Mouse (Mus musculus) limb, embryonic 12.5 days (tissue): ENCODE measurements at regions not wholly inside any gene's neighbourhood (a gene's known extent, or its start where the extent isn't known, plus 50 kb on each side); places are given as distances from the start of the nearest gene placed in this dataset.

Experiments
- ATAC-seq: fragments of 200-750 bp; cut with Nextera tagmentation; 2 replicates; pipeline ENCODE4 v1.8.0; 2017; ENCODE audit warnings: low read depth, moderate TSS enrichment; ENCODE audit not compliant: insufficient number of reproducible peaks, insufficient read depth, low FRiP score, low TSS enrichment
- H3K27ac ChIP-seq: fragments of 300-500 bp; sonication (generic); 2 replicates; pipeline ENCODE4 v1.5.1; 2016; ENCODE audit warnings: mild to moderate bottlenecking, moderate library complexity
- H3K27me3 ChIP-seq: fragments of 300-500 bp; sonication (generic); 2 replicates; pipeline ENCODE4 v1.6.1; 2016; ENCODE audit warnings: mild to moderate bottlenecking, moderate library complexity
- H3K36me3 ChIP-seq: fragments of 300-500 bp; sonication (generic); 2 replicates; pipeline ENCODE4 v1.6.1; 2016; ENCODE audit warnings: mild to moderate bottlenecking, moderate library complexity
- H3K4me1 ChIP-seq: fragments of 300-500 bp; sonication (generic); replicated peaks from 2 replicates; pipeline ENCODE4 v1.6.1; 2016
- H3K4me2 ChIP-seq: fragments of 300-500 bp; sonication (generic); 2 replicates; pipeline ENCODE4 v1.6.1; 2016; ENCODE audit warnings: mild to moderate bottlenecking, moderate library complexity
- H3K4me3 ChIP-seq: fragments of 300-500 bp; sonication (generic); replicated peaks from 2 replicates; pipeline ENCODE4 v1.5.1; 2016; ENCODE audit warnings: mild to moderate bottlenecking
- H3K9ac ChIP-seq: fragments of 300-500 bp; sonication (generic); replicated peaks from 2 replicates; pipeline ENCODE4 v1.6.1; 2016; ENCODE audit warnings: mild to moderate bottlenecking, moderate library complexity
- H3K9me3 ChIP-seq: fragments of 300-500 bp; sonication (generic); 2 replicates; pipeline ENCODE4 v1.6.1; 2016; ENCODE audit warnings: mild to moderate bottlenecking, moderate library complexity
- WGBS: fragments of 180-500 bp; shearing (Covaris S2); methylation state at CpG from one replicate; pipeline ENCODE4 v1.1.7; 2016; 5-methylcytosine and 5-hydroxymethylcytosine counted together

GRCm38 (mm10) chr19:60340234-60340633, 113.7 kb upstream of the Fam204a start:
- Histone ChIP-seq H3K27me3 (0 out of 2 replicates have a peak, but pooled peaks cover 9% of the 10 kb centered on the region), H3K4me1 (no peaks in the 10 kb centered on the region), H3K9me3 (peaks cover 4% of the 10 kb centered on the region; the same call in 1 of the 2 replicates), H3K9ac (no peak overlapping the region), H3K4me3 (no peak overlapping the region), H3K4me2 (no peak overlapping the region), H3K36me3 (no peaks in the 10 kb centered on the region), H3K27ac (no peak overlapping the region)
- no peak for ATAC-seq
- 65% methylated on average over 6 of the region's 6 CpGs for WGBS

- peaks cover 9% of the 10 kb centered on the region; the same call in 1 of the 2 replicates for H3K27me3 ChIP-seq
- peaks cover 4% of the 10 kb centered on the region; the same call in 1 of the 2 replicates for H3K9me3 ChIP-seq
- ATAC-seq = no peak
- peaks cover 5% of the 10 kb centered on the region; the same call in 1 of the 2 replicates for H3K4me1 ChIP-seq
- WGBS = 6% methylated on average over 7 of the region's 7 CpGs
- no peaks in the 10 kb centered on the region for H3K36me3 ChIP-seq
- no peak overlapping the region for H3K9ac ChIP-seq
- H3K4me2 ChIP-seq = no peak overlapping the region
- no peak overlapping the region for H3K27ac ChIP-seq
- H3K4me3 ChIP-seq = no peak overlapping the region
Observed at GRCm38 (mm10) chr19:60334521-60334920, 108.0 kb upstream of the Fam204a start.

DNA sequence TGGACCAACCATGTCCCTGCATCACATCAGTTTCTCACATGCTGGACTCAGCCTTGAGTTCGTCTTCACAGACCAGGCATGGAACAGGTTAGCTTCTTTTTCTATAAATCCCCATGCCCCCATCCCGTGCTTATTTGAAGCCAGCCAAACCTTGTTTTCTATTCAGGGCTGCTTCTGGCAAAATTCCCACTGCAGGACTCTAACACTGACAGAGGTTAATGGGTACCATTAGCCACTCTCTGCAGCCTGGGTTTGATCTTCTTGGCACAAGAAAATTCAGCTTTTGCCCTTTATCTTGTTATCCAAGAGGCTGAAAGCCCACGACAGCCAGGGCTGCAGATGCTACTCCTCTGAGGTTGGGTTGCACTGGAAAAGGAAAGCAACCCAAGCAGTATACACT, 101.8 kb upstream of the Fam204a start:
- Histone ChIP-seq H3K4me3 (no peak overlapping the region), H3K9me3 (no peaks in the 10 kb centered on the region), H3K27ac (peak overlapping the region; percentile 25; the same call in 1 of the 2 replicates), H3K27me3 (peaks cover 7% of the 10 kb centered on the region), H3K4me1 (peaks cover 17% of the 10 kb centered on the region), H3K4me2 (no peak overlapping the region), H3K36me3 (no peaks in the 10 kb centered on the region), H3K9ac (no peak overlapping the region)
- 24% methylated on average over 3 of the region's 3 CpGs for WGBS
- no peak for ATAC-seq

GRCm38 (mm10) chr19:60325612-60326011, 99.1 kb upstream of the Fam204a start:
- H3K27ac ChIP-seq = no peak overlapping the region
- H3K4me2 ChIP-seq = no peak overlapping the region
- no peak overlapping the region for H3K9ac ChIP-seq
- ATAC-seq = no peak
- H3K36me3 ChIP-seq = no peaks in the 10 kb centered on the region
- no peak overlapping the region for H3K4me3 ChIP-seq
- H3K27me3 ChIP-seq = peaks cover 4% of the 10 kb centered on the region; the same call in 1 of the 2 replicates
- no peaks in the 10 kb centered on the region for H3K9me3 ChIP-seq
- H3K4me1 ChIP-seq = peaks cover 17% of the 10 kb centered on the region

DNA sequence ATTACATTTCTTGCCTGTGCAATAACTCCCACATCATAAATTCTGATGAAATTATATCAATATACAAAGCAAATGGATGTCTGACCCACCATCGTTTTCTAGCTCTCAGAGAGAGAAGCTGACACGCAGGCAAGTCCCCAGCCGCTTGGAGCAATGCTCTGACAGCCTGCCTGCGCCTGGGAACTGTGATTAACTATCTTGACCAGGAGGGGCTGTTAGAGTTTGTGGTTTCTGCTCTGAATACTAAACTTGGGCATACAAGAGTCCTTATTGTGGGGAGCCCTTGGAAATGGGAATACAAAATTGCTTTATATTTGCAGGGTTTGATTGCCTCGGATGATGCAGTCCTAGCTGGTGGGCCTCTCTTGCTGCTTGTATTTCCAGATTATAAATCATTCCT, 98.6 kb upstream of the Fam204a start:
- no peak overlapping the region for H3K9ac ChIP-seq
- no peak overlapping the region for H3K4me2 ChIP-seq
- no peak for ATAC-seq
- no peak overlapping the region for H3K4me3 ChIP-seq
- 23% methylated on average over 5 of the region's 5 CpGs for WGBS
- H3K4me1 ChIP-seq = peaks cover 13% of the 10 kb centered on the region
- peaks cover 4% of the 10 kb centered on the region; the same call in 1 of the 2 replicates for H3K27me3 ChIP-seq
- no peaks in the 10 kb centered on the region for H3K9me3 ChIP-seq
- no peaks in the 10 kb centered on the region for H3K36me3 ChIP-seq
- H3K27ac ChIP-seq = no peak overlapping the region

DNA sequence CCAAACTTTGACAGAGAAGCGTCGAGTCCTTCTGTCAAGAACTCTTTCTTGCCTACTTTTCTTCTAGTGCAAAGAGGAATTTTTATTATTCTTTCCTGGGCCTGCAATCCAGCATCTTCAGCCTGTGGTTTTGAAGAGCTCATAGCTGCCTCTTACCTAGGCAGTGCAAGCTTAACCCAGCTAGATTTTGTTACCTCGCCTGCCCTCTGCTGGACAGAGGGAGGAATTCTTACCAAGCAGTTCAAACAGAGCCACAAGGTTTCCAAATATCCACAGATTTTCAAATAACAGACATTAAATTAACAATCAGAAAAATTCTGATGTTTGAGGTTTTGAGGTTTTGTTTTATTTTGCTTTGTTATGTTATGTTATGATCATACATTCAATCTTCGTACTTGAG, 84.1 kb upstream of the Fam204a start:
- WGBS = 26% methylated on average over 4 of the region's 4 CpGs
- H3K36me3 ChIP-seq = no peaks in the 10 kb centered on the region
- H3K4me1 ChIP-seq = no peaks in the 10 kb centered on the region
- no peaks in the 10 kb centered on the region for H3K9me3 ChIP-seq
- no peak overlapping the region for H3K4me3 ChIP-seq
- H3K27me3 ChIP-seq = peaks cover 4% of the 10 kb centered on the region; the same call in 1 of the 2 replicates
- no peak overlapping the region for H3K27ac ChIP-seq
- no peak overlapping the region for H3K9ac ChIP-seq
- no peak for ATAC-seq
- no peak overlapping the region for H3K4me2 ChIP-seq

- no peak overlapping the region for H3K27ac ChIP-seq
- H3K9ac ChIP-seq = no peak overlapping the region
- H3K4me2 ChIP-seq = no peak overlapping the region
- H3K4me1 ChIP-seq = peaks cover 3% of the 10 kb centered on the region; the same call in 1 of the 2 replicates
- H3K27me3 ChIP-seq = no peaks in the 10 kb centered on the region; the same call in 1 of the 2 replicates
- H3K36me3 ChIP-seq = no peaks in the 10 kb centered on the region
- ATAC-seq = no peak
- H3K4me3 ChIP-seq = no peak overlapping the region
- 53% methylated on average over 6 of the region's 6 CpGs for WGBS
- no peaks in the 10 kb centered on the region for H3K9me3 ChIP-seq
Observed at GRCm38 (mm10) chr19:60302371-60302770, 75.9 kb upstream of the Fam204a start.

GRCm38 (mm10) chr19:60300891-60301290, 74.4 kb upstream of the Fam204a start:
- no peak overlapping the region for H3K4me3 ChIP-seq
- 88% methylated on average over 2 of the region's 2 CpGs for WGBS
- H3K27ac ChIP-seq = no peak overlapping the region
- peaks cover 3% of the 10 kb centered on the region for H3K27me3 ChIP-seq
- no peaks in the 10 kb centered on the region for H3K36me3 ChIP-seq
- no peak for ATAC-seq
- no peaks in the 10 kb centered on the region for H3K9me3 ChIP-seq
- no peak overlapping the region for H3K4me2 ChIP-seq
- H3K4me1 ChIP-seq = peaks cover 3% of the 10 kb centered on the region; the same call in 1 of the 2 replicates
- H3K9ac ChIP-seq = no peak overlapping the region

- Histone ChIP-seq H3K27me3 (peaks cover 4% of the 10 kb centered on the region; the same call in 1 of the 2 replicates), H3K27ac (no peak overlapping the region), H3K4me3 (no peak overlapping the region), H3K4me1 (no peaks in the 10 kb centered on the region), H3K4me2 (no peak overlapping the region), H3K36me3 (no peaks in the 10 kb centered on the region), H3K9ac (no peak overlapping the region), H3K9me3 (no peaks in the 10 kb centered on the region)
- 91% methylated on average over 4 of the region's 4 CpGs for WGBS
- no peak for ATAC-seq
Observed at GRCm38 (mm10) chr19:60290244-60290643, 63.7 kb upstream of the Fam204a start.

DNA sequence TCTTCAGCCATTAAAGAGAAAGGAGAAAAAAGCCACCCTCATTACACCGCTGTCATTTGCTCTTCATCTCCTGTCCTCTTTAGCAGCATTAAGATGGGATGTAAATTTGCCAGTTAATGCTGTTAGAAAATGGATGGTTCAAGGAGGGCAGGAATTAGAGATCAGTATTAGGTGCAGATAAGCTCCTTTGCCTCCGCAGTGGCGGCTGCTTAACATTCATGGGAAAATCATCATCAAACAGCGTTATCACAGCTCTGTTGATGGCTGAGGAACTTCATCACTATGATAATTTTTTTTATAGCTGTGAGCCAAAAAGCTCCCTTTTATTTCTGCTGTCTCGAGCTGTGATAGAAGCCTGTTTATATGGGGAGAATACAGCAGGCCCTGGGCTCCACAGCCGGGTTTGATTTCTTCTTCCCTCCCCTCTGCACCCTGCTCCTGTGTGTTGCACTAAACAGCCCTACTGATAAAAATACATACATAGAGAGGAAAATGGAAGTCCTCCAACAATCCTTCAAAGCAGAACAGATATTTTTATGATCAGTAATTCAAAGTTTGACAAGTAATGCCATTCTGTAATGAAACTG, 60.4 kb upstream of the Fam204a start:
- Histone ChIP-seq H3K9ac (no peak overlapping the region), H3K27ac (no peak overlapping the region), H3K36me3 (no peaks in the 10 kb centered on the region), H3K4me1 (no peaks in the 10 kb centered on the region), H3K9me3 (no peaks in the 10 kb centered on the region), H3K27me3 (peaks cover 4% of the 10 kb centered on the region; the same call in 1 of the 2 replicates), H3K4me2 (no peak overlapping the region), H3K4me3 (no peak overlapping the region)
- WGBS = 37% methylated on average over 6 of the region's 6 CpGs
- ATAC-seq = no peak

- 66% methylated on average over 4 of the region's 4 CpGs for WGBS
- no peak for ATAC-seq
Observed at GRCm38 (mm10) chr19:60284901-60285300, 58.4 kb upstream of the Fam204a start.

More at GRCm38 (mm10) chr19:60284901-60285300, 58.4 kb upstream of the Fam204a start:
- Histone ChIP-seq H3K4me3 (no peak overlapping the region), H3K4me2 (no peak overlapping the region), H3K9me3 (no peaks in the 10 kb centered on the region), H3K27me3 (peaks cover 4% of the 10 kb centered on the region; the same call in 1 of the 2 replicates), H3K4me1 (no peaks in the 10 kb centered on the region), H3K9ac (no peak overlapping the region), H3K27ac (no peak overlapping the region), H3K36me3 (no peaks in the 10 kb centered on the region)
